Mouse (Mus musculus) lung, adult 2 months (tissue): ENCODE measurements at regions not wholly inside any gene's neighbourhood (a gene's known extent, or its start where the extent isn't known, plus 50 kb on each side); places are given as distances from the start of the nearest gene placed in this dataset.

ENCODE experiments used
- DNase-seq: peaks from one replicate; pipeline ENCODE4 v3.0.0; 2022
- H3K4me1 ChIP-seq: fragments of 200-500 bp; 2 replicates; pipeline ENCODE4 v1.6.1; 2011; ENCODE audit warnings: low read length; ENCODE audit not compliant: control insufficient read depth, insufficient read depth
- H3K4me3 ChIP-seq: fragments of 200-500 bp; replicated peaks from 2 replicates; pipeline ENCODE3; 2011; ENCODE audit warnings: low read depth, mild to moderate bottlenecking, control low read depth, low read length; ENCODE audit errors: extremely low read depth
- CTCF ChIP-seq: fragments of 200-500 bp; IDR thresholded peaks from 2 replicates; pipeline ENCODE4 v1.5.1; 2011; ENCODE audit warnings: mild to moderate bottlenecking, low read length, control low read depth; ENCODE audit not compliant: insufficient read depth
- POLR2A ChIP-seq: fragments of 200-500 bp; IDR thresholded peaks from 2 replicates; pipeline ENCODE4 v1.6.1; 2011; ENCODE audit warnings: low read depth, mild to moderate bottlenecking, control low read depth, low read length, borderline replicate concordance; ENCODE audit errors: extremely low read depth
- WGBS: fragments of 180-500 bp; shearing (Covaris S2); methylation state at CpG from one replicate; pipeline ENCODE4 v1.1.7; 2018; 5-methylcytosine and 5-hydroxymethylcytosine counted together

DNA sequence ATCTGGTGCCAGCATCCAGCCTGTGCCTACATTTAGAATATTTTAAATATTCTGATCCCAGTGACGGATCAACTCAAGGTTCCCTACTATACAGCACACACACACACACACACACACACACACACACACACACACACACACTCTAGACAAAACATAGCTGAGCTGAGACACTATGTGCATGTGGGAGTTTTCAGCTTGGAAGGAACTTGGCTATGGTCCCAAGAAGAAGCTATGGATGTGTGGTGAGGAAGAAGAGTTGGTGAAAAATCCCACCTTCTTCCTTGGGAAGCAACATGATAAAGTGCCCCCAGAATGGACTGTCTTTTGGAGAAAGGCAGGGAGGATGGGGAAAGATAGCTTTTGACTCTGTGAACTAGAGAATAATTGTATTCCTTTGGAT, 243.7 kb downstream of the Rpl10-ps3 start:
- H3K4me1 ChIP-seq, result no peaks in the 10 kb centered on the region
- 85% methylated on average over 1 of the region's 1 CpGs for WGBS
- no peak for DNase-seq
- H3K4me3 ChIP-seq, result no peak overlapping the region
- TF ChIP-seq CTCF (no peak), POLR2A (no peak)

DNA sequence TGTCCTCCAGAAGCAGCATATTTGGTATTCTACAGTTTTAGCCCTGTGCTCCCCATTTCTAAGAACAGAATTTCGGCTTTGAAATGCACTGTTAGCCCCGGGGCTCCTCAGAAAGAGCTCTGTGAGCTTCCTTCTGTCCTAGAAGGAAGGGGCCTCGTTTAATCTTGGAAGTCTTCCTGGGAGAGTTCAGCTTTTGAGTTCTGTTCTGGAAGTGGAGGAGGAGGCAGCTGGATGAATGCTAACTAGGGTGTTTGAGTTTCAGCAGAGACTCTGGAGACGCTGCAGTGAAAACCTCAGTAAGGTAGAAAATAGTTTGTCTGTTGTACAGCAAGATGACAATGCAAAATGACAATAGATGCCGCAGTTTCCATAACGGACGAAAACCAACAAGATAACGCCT, 253.8 kb downstream of the Rpl10-ps3 start:
- no peak for DNase-seq
- TF ChIP-seq CTCF, result no peak
- TF ChIP-seq POLR2A, result no peak
- WGBS, result 76% methylated on average over 8 of the region's 8 CpGs
- Histone ChIP-seq H3K4me3 (no peak overlapping the region), H3K4me1 (no peaks in the 10 kb centered on the region)

DNA sequence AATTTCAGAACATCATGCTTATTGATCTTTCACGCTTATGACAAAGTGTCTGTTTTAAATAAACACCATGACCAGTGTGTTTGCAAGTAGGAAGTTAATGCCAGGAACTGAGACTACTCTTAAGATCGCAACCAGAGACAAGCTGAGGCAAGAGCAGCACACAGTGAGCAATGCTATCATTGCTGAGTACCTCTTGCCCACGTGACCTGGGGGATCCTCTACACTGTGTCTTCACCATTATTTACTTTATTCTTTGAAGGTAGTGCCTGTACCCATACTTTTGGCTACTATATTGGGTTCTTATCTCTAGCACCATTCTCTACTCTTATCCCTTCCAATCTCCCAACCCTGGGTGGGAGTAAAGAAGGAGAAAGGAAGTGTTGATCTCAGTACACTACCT, 254.9 kb downstream of the Rpl10-ps3 start:
- Histone ChIP-seq H3K4me3 (no peak overlapping the region), H3K4me1 (no peaks in the 10 kb centered on the region)
- 55% methylated on average over 3 of the region's 3 CpGs for WGBS
- no peak for TF ChIP-seq POLR2A
- TF ChIP-seq CTCF, result no peak
- no peak for DNase-seq

DNA sequence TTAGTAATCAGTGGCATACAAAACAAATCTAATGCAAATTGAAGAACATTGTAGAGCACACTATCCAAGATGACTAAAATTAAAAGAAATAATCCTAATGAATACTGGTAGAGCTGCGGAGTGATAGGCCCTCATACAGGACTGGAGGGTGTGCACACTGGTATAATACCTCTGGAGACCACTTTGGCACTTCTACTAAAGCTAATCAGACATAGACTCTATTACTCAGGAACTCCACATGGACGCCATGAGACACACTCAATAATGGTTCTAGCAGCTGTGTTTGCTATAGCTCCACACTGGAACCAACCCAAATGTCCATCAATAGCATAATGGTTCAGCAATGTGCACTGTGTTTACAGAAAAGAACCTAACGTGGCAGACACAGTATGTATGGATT, 264.6 kb downstream of the Rpl10-ps3 start:
- WGBS, result 62% methylated on average over 3 of the region's 3 CpGs
- DNase-seq, result no peak
- H3K4me1 ChIP-seq, result no peaks in the 10 kb centered on the region
- no peak for TF ChIP-seq POLR2A
- no peak for TF ChIP-seq CTCF
- no peak overlapping the region for H3K4me3 ChIP-seq

DNA sequence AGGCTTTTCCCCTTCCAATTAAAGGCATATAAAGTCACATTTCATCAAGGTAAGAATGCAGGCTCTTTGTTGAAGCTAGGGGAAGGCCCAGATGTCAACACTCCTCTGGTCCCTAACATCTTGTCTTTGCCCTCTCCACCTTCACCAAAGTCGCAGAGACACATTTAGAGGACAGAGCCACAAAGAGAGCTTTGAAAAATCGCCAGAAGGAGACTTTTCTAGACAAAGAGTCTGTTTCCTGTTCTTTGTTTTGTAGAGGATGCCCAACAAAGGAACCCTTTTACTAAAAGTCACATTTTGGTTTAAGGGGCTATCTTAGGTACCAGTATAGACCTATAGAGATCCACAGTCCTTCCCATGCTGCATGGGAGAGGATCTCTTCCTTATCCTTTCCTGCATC, 269.9 kb upstream of the Ncam1 start:
- TF ChIP-seq CTCF (no peak), POLR2A (no peak)
- WGBS, result 58% methylated on average over 2 of the region's 2 CpGs
- DNase-seq, result no peak
- Histone ChIP-seq H3K4me1 (no peaks in the 10 kb centered on the region), H3K4me3 (no peak overlapping the region)

DNA sequence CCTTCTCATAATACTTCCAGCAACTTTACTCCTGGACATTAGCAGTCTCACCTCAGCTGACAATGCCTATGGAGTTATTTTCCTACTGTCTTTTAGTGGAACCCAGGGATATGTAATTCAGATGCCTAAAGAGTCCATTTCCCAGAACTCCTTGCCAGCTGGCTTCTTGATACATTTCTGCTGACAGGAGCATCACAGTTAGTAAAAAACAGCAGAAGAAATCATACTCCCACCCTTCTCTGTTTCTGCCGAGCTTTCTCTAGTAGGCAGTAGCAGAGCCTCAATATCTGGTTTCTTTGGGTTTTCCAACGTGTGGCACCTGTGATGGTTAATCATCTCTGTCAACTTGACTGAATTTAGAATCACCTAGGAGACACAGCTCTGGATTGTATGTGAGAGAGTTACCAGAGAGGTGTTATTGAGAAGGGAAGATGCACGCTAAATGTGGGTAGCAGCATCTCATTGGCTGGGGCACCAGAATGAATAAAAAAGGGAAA, 269.1 kb upstream of the Ncam1 start:
- DNase-seq, result no peak
- Histone ChIP-seq H3K4me1 (no peaks in the 10 kb centered on the region), H3K4me3 (no peak overlapping the region)
- WGBS, result 68% methylated on average over 3 of the region's 3 CpGs
- TF ChIP-seq CTCF (no peak), POLR2A (no peak)

DNA sequence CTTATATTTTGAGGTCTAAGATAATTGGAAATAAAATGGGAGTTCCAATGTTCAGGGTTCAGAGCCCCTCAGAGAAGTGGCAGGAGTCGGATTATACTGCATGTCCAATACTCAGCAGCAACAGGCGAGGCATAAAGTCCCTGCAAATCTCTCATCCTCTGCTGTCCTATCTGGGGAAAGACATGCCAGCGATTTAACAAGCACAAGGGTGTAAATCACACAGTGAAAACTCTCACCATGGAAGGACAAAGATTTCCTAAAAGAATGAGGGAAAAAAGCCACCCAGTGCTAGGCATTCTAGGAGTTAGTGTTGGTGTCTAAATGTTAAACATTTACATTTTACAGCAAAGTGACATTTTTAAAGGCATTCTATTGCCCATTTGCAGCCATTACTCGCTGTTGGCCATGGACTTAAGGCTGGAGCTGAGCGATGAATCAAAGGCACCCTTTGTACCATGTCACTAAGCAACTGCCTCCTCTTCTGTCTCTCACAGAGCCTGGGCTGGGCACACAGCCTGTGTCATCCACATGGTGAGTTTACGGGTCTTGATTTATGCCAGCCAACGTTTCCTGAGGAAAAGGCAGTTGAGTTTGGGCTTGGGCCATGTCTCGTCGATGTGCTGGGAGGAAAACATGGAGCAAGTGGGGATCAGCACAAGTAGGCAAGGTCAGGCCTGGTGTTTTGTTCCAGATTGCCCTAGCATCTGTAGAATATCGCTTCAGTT, 265.9 kb upstream of the Ncam1 start:
- DNase-seq, result no peak
- WGBS, result 71% methylated on average over 10 of the region's 10 CpGs
- no peaks in the 10 kb centered on the region for H3K4me1 ChIP-seq
- TF ChIP-seq POLR2A, result no peak
- TF ChIP-seq CTCF, result no peak
- no peak overlapping the region for H3K4me3 ChIP-seq

DNA sequence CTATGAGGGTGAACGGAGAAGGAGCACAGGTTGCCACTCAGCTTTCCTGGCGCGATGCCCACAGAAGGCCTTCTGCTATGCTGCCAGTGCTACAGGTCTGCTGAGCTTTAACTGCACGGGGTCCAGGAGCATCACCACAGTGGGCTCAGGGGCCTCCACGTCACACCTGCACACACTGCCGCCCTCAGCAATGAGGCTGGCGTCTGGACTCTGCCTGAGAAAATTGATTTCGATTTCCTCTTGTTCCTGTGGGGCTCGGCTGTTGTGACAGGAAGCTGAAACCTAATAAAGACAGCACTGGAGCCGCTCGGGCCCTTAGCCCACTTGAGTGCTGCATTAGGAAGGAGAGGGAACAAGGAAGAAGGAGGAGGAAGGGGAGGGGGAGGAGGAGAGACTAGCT, 239.5 kb upstream of the Ncam1 start:
- Histone ChIP-seq H3K4me1 (no peaks in the 10 kb centered on the region), H3K4me3 (no peak overlapping the region)
- TF ChIP-seq CTCF (no peak), POLR2A (no peak)
- WGBS, result 34% methylated on average over 11 of the region's 11 CpGs
- no peak for DNase-seq

DNA sequence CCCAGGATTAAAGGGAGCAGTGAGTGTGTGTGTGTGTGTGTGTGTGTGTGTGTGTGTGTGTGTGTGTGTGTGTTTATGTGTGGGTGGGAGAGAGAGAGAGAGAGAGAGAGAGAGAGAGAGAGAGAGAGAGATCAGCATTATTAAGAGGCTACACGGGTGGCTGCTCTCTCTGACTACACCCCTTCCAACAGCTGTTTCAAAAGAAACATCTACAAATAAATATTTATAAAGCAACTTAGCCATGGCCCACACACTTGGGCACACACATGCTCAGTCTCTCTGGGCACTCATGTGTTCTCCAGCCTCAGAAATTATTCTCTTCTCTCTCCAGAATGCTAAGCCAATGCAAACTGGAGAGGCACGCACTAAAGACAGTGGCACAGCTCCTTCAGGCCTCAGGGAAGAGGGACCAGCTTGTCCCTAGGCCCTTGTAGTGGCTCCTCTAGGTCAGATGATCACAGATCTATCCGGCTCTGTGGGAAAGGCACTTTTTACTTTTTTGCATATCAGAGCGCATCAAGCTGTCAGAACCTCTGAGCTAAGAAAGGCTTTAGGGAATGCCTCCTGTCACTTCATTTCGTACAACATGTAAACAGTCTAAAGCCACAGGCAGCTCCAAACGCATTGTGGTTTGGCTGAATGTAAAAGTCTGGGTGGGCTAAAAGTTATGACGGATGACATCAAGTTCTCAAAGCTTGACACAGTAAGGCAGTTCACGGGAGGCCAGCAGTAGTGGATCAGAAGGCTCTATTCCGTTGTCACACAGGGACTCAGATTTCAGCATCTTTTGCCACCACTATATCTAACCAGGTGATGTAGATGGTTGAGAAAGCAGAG, 233.8 kb upstream of the Ncam1 start:
- Histone ChIP-seq H3K4me1 (no peaks in the 10 kb centered on the region), H3K4me3 (no peak overlapping the region)
- DNase-seq, result no peak
- 49% methylated on average over 9 of the region's 9 CpGs for WGBS
- TF ChIP-seq CTCF (no peak), POLR2A (no peak)
